Mouse (Mus musculus) brain, embryonic 14.5 days (tissue): ENCODE measurements around the gene Wfdc3.

Experiments
- CTCF ChIP-seq: fragments of 200-500 bp; IDR thresholded peaks from 2 replicates; pipeline ENCODE4 v1.5.1; 2012; ENCODE audit warnings: inconsistent platforms, mild to moderate bottlenecking, moderate library complexity, borderline replicate concordance; ENCODE audit not compliant: insufficient read depth, insufficient read length; ENCODE audit errors: extremely low read depth
- POLR2A ChIP-seq: fragments of 200-500 bp; IDR thresholded peaks from 2 replicates; pipeline ENCODE4 v1.6.1; 2012; ENCODE audit warnings: mild to moderate bottlenecking, inconsistent platforms, borderline replicate concordance; ENCODE audit not compliant: poor library complexity, insufficient read depth, insufficient read length, severe bottlenecking; ENCODE audit errors: extremely low read depth

DNA sequence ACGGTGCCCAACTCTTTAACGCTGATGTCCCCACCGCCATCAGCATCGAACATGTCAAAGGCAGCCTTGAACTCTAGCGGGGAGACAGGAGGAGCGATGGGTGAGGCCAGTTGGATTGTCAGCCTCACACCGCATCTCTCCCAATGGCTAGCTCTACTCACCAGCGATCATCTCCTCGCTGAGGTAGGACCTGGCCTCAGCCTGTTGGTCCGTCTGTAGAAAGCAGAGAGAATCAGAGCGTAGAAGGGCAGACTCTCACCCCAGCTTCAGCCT lies 32.2 kb upstream of the Wfdc3 start:
- TF ChIP-seq CTCF, result no peak
- no peak for TF ChIP-seq POLR2A
